Mouse (Mus musculus) layer of hippocampus, adult 18-20 months (tissue): Measurements from ENCODE around the gene Taf5l. TPM values are rescaled to one million over a fixed set of nuclear protein-coding genes. Genes with fewer than 3 reads are reported as not detected.
A peak's percentile ranks its signal among the peaks of the same experiment; 100 is the strongest.
"Not testable (repeated sequence)": the region's sequence is repeated elsewhere in the genome, so short reads cannot be mapped to it uniquely, and the experiment has no call there.

Experiments used
- DNase-seq, 2 experiments: peaks; one replicate each; pipeline ENCODE4 v3.0.0; 2022; ENCODE audit warnings: low spot score in 2 of 2
- total RNA-seq, 2 experiments: library from RNA; stranded (reverse); gene quantifications; 2 replicates each; pipeline ENCODE4 v1.2.3; 2021

Gene Taf5l
- total RNA-seq, 2 experiments from 2014 or later = 20.4 to 21.9 TPM

GRCm38 (mm10) chr8:124014751-124015150, 6.4 kb downstream of the Taf5l start:
- no peak for DNase-seq

- not testable (repeated sequence) for DNase-seq
Measured at GRCm38 (mm10) chr8:124014299-124014698, 6.9 kb downstream of the Taf5l start.

GRCm38 (mm10) chr8:124011989-124012586, 9.1 kb downstream of the Taf5l start:
- DNase-seq = no peak

GRCm38 (mm10) chr8:124011580-124011979, 9.6 kb downstream of the Taf5l start:
- no peak for DNase-seq

- no peak for DNase-seq
Measured at GRCm38 (mm10) chr8:124007829-124008228, 13.4 kb downstream of the Taf5l start.

GRCm38 (mm10) chr8:124002546-124003108, 18.6 kb downstream of the Taf5l start:
- no peak for DNase-seq

- no peak for DNase-seq
Measured at GRCm38 (mm10) chr8:123999568-123999967, 21.6 kb downstream of the Taf5l start.

GRCm38 (mm10) chr8:123993997-123994396, 27.2 kb downstream of the Taf5l start:
- DNase-seq = no peak

- DNase-seq = no peak
Measured at GRCm38 (mm10) chr8:123993597-123993996, 27.6 kb downstream of the Taf5l start.

- no peak for DNase-seq
Measured at GRCm38 (mm10) chr8:123992587-123992986, 28.6 kb downstream of the Taf5l start.

GRCm38 (mm10) chr8:123990277-123991049, 30.7 kb downstream of the Taf5l start:
- DNase-seq = no peak

- DNase-seq = no peak
Measured at GRCm38 (mm10) chr8:123989128-123989527, 32.1 kb downstream of the Taf5l start.

GRCm38 (mm10) chr8:123988605-123989038, 32.6 kb downstream of the Taf5l start:
- DNase-seq = no peak

GRCm38 (mm10) chr8:123982826-123983400, 38.3 kb downstream of the Taf5l start, which contains the start of gene Abcb10:
Gene Abcb10, minus strand, starts transcription at chr8:123983122.
- DNase-seq = peak; percentile 61 to 73

GRCm38 (mm10) chr8:123982291-123982793, 38.9 kb downstream of the Taf5l start:
- DNase-seq = peak in 1 of 2 experiments; percentile 27

GRCm38 (mm10) chr8:123981674-123982073, 39.5 kb downstream of the Taf5l start:
- DNase-seq = peak; percentile 53 to 73

- no peak for DNase-seq
Measured at GRCm38 (mm10) chr8:123980239-123980638, 41.0 kb downstream of the Taf5l start.

- DNase-seq = no peak
Measured at GRCm38 (mm10) chr8:123978926-123979325, 42.3 kb downstream of the Taf5l start.

- DNase-seq = peak in 1 of 2 experiments; percentile 42
Measured at GRCm38 (mm10) chr8:123978166-123978838, 42.9 kb downstream of the Taf5l start.

GRCm38 (mm10) chr8:123977499-123977898, 43.7 kb downstream of the Taf5l start:
- no peak for DNase-seq

GRCm38 (mm10) chr8:123973495-123973894, 47.7 kb downstream of the Taf5l start:
- no peak for DNase-seq
